Mouse (Mus musculus): Measurements from ENCODE around the gene Bco1. TPM values are rescaled to one million over a fixed set of nuclear protein-coding genes. Genes with fewer than 3 reads are reported as not detected.

Gene Bco1
- total and polyA plus RNA-seq, 3 experiments = 0.06 TPM; not detected in 2

GRCm38 (mm10) chr8:117158135-117158761 lies 62.6 kb downstream of the Bco1 start, which contains the start of gene Gan:
Gan (plus strand) TSS chr8:117158135.
- Histone ChIP-seq H3K79me2 (replicated peaks; ENCODE audit: control insufficient read depth, insufficient read depth, low read length) (peaks cover 2% of the 10 kb centered on the region), H3K9ac (ENCODE audit: low read depth, low read length) (peak within 1 kb of the TSS; percentile 73), H3K4me3 (peak within 1 kb of the TSS; percentile 99), H3K4me1 (ENCODE audit: control insufficient read depth, insufficient read depth, low read length) (peaks cover 5% of the 10 kb centered on the region), H3K27me3 (ENCODE audit: control insufficient read depth, insufficient read depth, low read length) (no peaks in the 10 kb centered on the region), H3K36me3 (ENCODE audit: control insufficient read depth, insufficient read depth, low read length) (no peaks in the 10 kb centered on the region), H3K27ac (peak within 1 kb of the TSS; percentile 85)
- WGBS = under 1% methylated on average over 57 of the region's 65 CpGs
- no peak for TF ChIP-seq POLR2A (IDR thresholded peaks at IDR 0.05; ENCODE audit: insufficient read depth, low read depth, low read length)
- 0 out of 2 replicates have a peak, but pooled peaks have one; percentile 4 for TF ChIP-seq CTCF (IDR thresholded peaks at IDR 0.05)
- DNase-seq = peak; percentile 68 to 70
- intact Hi-C loops (cut with DNase I) = loop anchor here (2.0 to 5.0 kb wide), 3 partner anchors 41 to 236 kb away; partner anchors contain the start of genes 1700030J22Rik, Cenpn and Cmc2

GRCm38 (mm10) chr8:117159031-117159430 lies 63.4 kb downstream of the Bco1 start:
- DNase-seq = no peak
- no peaks in the 10 kb centered on the region for H3K36me3 ChIP-seq (ENCODE audit: control insufficient read depth, insufficient read depth, low read length)
- no peak overlapping the region; the same call in 1 of the 2 replicates for H3K4me3 ChIP-seq
- H3K27me3 ChIP-seq (ENCODE audit: control insufficient read depth, insufficient read depth, low read length) = no peaks in the 10 kb centered on the region
- H3K4me1 ChIP-seq (ENCODE audit: control insufficient read depth, insufficient read depth, low read length) = peaks cover 5% of the 10 kb centered on the region
- intact Hi-C loops (cut with DNase I) = loop anchor here (2.0 to 5.0 kb wide), 3 partner anchors 40 to 237 kb away; partner anchors contain the start of genes 1700030J22Rik, Cenpn and Cmc2
- H3K79me2 ChIP-seq (replicated peaks; ENCODE audit: control insufficient read depth, insufficient read depth, low read length) = peaks cover 2% of the 10 kb centered on the region
- 58% methylated on average over 5 of the region's 5 CpGs for WGBS
- TF ChIP-seq CTCF (IDR thresholded peaks at IDR 0.05) (no peak), POLR2A (IDR thresholded peaks at IDR 0.05; ENCODE audit: insufficient read depth, low read depth, low read length) (no peak), EP300 (IDR thresholded peaks at IDR 0.05; ENCODE audit: insufficient read depth, low read depth, low read length) (no peak)
- H3K9ac ChIP-seq (ENCODE audit: low read depth, low read length) = no peak overlapping the region
- no peak overlapping the region for H3K27ac ChIP-seq

- 92% methylated on average over 4 of the region's 4 CpGs for WGBS
- Histone ChIP-seq H3K79me2 (replicated peaks; ENCODE audit: control insufficient read depth, insufficient read depth, low read length) (peaks cover 3% of the 10 kb centered on the region), H3K9ac (ENCODE audit: low read depth, low read length) (no peak overlapping the region), H3K27ac (no peak overlapping the region), H3K27me3 (ENCODE audit: control insufficient read depth, insufficient read depth, low read length) (no peaks in the 10 kb centered on the region), H3K4me1 (ENCODE audit: control insufficient read depth, insufficient read depth, low read length) (no peaks in the 10 kb centered on the region; the same call in 1 of the 2 replicates), H3K4me3 (no peak overlapping the region), H3K36me3 (ENCODE audit: control insufficient read depth, insufficient read depth, low read length) (no peaks in the 10 kb centered on the region)
- intact Hi-C loops (cut with DNase I) = no loop called here
- TF ChIP-seq EP300 (IDR thresholded peaks at IDR 0.05; ENCODE audit: insufficient read depth, low read depth, low read length) = no peak
- no peak for TF ChIP-seq POLR2A (IDR thresholded peaks at IDR 0.05; ENCODE audit: insufficient read depth, low read depth, low read length)
- no peak for TF ChIP-seq CTCF (IDR thresholded peaks at IDR 0.05)
- no peak for DNase-seq
Observed at GRCm38 (mm10) chr8:117164912-117165311, 69.3 kb downstream of the Bco1 start.

GRCm38 (mm10) chr8:117165542-117165941 lies 69.9 kb downstream of the Bco1 start:
- Histone ChIP-seq H3K9ac (ENCODE audit: low read depth, low read length) (no peak overlapping the region), H3K79me2 (replicated peaks; ENCODE audit: control insufficient read depth, insufficient read depth, low read length) (peaks cover 3% of the 10 kb centered on the region), H3K27me3 (ENCODE audit: control insufficient read depth, insufficient read depth, low read length) (no peaks in the 10 kb centered on the region), H3K36me3 (ENCODE audit: control insufficient read depth, insufficient read depth, low read length) (no peaks in the 10 kb centered on the region), H3K4me1 (ENCODE audit: control insufficient read depth, insufficient read depth, low read length) (no peaks in the 10 kb centered on the region; the same call in 1 of the 2 replicates), H3K27ac (no peak overlapping the region), H3K4me3 (no peak overlapping the region)
- intact Hi-C loops (cut with DNase I) = no loop called here
- 92% methylated on average over 4 of the region's 4 CpGs for WGBS
- TF ChIP-seq POLR2A (IDR thresholded peaks at IDR 0.05; ENCODE audit: insufficient read depth, low read depth, low read length) (no peak), CTCF (IDR thresholded peaks at IDR 0.05) (no peak), EP300 (IDR thresholded peaks at IDR 0.05; ENCODE audit: insufficient read depth, low read depth, low read length) (no peak)
- DNase-seq = no peak

GRCm38 (mm10) chr8:117166515-117166914 lies 70.9 kb downstream of the Bco1 start:
- intact Hi-C loops (cut with DNase I) = no loop called here
- H3K4me1 ChIP-seq (ENCODE audit: control insufficient read depth, insufficient read depth, low read length) = no peaks in the 10 kb centered on the region; the same call in 1 of the 2 replicates
- no peaks in the 10 kb centered on the region for H3K36me3 ChIP-seq (ENCODE audit: control insufficient read depth, insufficient read depth, low read length)
- no peak overlapping the region for H3K9ac ChIP-seq (ENCODE audit: low read depth, low read length)
- peaks cover 1% of the 10 kb centered on the region; the same call in 1 of the 2 replicates for H3K79me2 ChIP-seq (replicated peaks; ENCODE audit: control insufficient read depth, insufficient read depth, low read length)
- H3K27me3 ChIP-seq (ENCODE audit: control insufficient read depth, insufficient read depth, low read length) = no peaks in the 10 kb centered on the region
- 68% methylated on average over 2 of the region's 2 CpGs for WGBS
- H3K27ac ChIP-seq = no peak overlapping the region
- DNase-seq = no peak
- TF ChIP-seq EP300 (IDR thresholded peaks at IDR 0.05; ENCODE audit: insufficient read depth, low read depth, low read length) = no peak
- no peak for TF ChIP-seq POLR2A (IDR thresholded peaks at IDR 0.05; ENCODE audit: insufficient read depth, low read depth, low read length)
- no peak for TF ChIP-seq CTCF (IDR thresholded peaks at IDR 0.05)
- no peak overlapping the region for H3K4me3 ChIP-seq

- intact Hi-C loops (cut with DNase I) = no loop called here
- no peak overlapping the region for H3K27ac ChIP-seq
- no peak overlapping the region for H3K9ac ChIP-seq (ENCODE audit: low read depth, low read length)
- no peaks in the 10 kb centered on the region for H3K36me3 ChIP-seq (ENCODE audit: control insufficient read depth, insufficient read depth, low read length)
- no peaks in the 10 kb centered on the region for H3K27me3 ChIP-seq (ENCODE audit: control insufficient read depth, insufficient read depth, low read length)
- H3K4me1 ChIP-seq (ENCODE audit: control insufficient read depth, insufficient read depth, low read length) = no peaks in the 10 kb centered on the region; the same call in 1 of the 2 replicates
- no peak for DNase-seq
- TF ChIP-seq EP300 (IDR thresholded peaks at IDR 0.05; ENCODE audit: insufficient read depth, low read depth, low read length) (no peak), POLR2A (IDR thresholded peaks at IDR 0.05; ENCODE audit: insufficient read depth, low read depth, low read length) (no peak), CTCF (IDR thresholded peaks at IDR 0.05) (no peak)
- H3K79me2 ChIP-seq (replicated peaks; ENCODE audit: control insufficient read depth, insufficient read depth, low read length) = peaks cover 1% of the 10 kb centered on the region; the same call in 1 of the 2 replicates
- WGBS = 86% methylated on average over 8 of the region's 8 CpGs
- H3K4me3 ChIP-seq = no peak overlapping the region
Observed at GRCm38 (mm10) chr8:117167243-117167883, 71.7 kb downstream of the Bco1 start.

Measured in heart, adult 2 months (tissue).